17 mouse cellular contexts compared by ENCODE assay signal in the genomic region with DNA sequence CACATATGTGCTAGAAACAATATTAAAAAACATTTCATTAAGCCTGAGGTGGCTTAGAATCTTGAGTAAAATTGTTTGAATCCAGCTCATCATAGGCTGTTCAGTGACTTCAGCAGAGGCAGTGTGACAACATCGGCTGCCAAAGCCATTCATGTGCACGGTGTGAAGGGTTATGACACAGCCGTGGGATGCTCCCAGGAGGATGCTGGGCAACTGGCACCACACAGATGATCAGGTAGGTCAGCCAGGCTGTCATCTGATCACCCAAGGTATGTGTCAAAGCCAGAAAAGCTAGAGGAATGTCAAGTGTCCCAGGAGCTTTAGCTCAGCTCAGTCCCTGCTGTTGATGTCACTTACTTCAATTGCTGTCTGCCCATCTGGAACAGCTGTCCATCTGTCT. TPM values are rescaled to one million over a fixed set of nuclear protein-coding genes. Genes with fewer than 3 reads are reported as not detected.
"Had no signal": no experiment of that assay in that cellular context is flagged by ENCODE, and none has a peak within 500 bp of the region (broad histone marks: within the 10 kb centered on the region; RNA-seq: fewer than 3 reads in every experiment).

No protein-coding gene starts in this region.

- H3K9me3 ChIP-seq: kidney, embryonic 15.5 days; limb, embryonic 13.5 days; neural tube, embryonic 12.5 days; stomach, embryonic 15.5 days had no signal

- DNase-seq: kidney, adult 2 months; kidney, postnatal 14 days; lung, adult 2 months; lung, postnatal 36 days; midbrain, embryonic 14.5 days; right cerebral cortex, postnatal 14 days; thymus, adult 2 months; thymus, postnatal 36 days had no signal

- H3K9ac ChIP-seq: kidney, embryonic 15.5 days; limb, embryonic 13.5 days; liver, embryonic 14.5 days; neural tube, embryonic 12.5 days; stomach, embryonic 15.5 days had no signal

- H3K27me3 ChIP-seq: kidney, embryonic 15.5 days; limb, embryonic 13.5 days; neural tube, embryonic 12.5 days; stomach, embryonic 15.5 days had no signal

- H3K4me1 ChIP-seq: kidney, embryonic 15.5 days; limb, embryonic 13.5 days; neural tube, embryonic 12.5 days; stomach, embryonic 15.5 days had no signal

- H3K36me3 ChIP-seq: kidney, embryonic 15.5 days; limb, embryonic 13.5 days; neural tube, embryonic 12.5 days; stomach, embryonic 15.5 days had no signal

- ATAC-seq: lung, postnatal 0 days had no signal

- H3K4me2 ChIP-seq: kidney, embryonic 15.5 days; limb, embryonic 13.5 days; neural tube, embryonic 12.5 days; stomach, embryonic 15.5 days had no signal

- H3K4me3 ChIP-seq: kidney, embryonic 15.5 days; limb, embryonic 13.5 days; neural tube, embryonic 12.5 days; stomach, embryonic 15.5 days had no signal

- H3K27ac ChIP-seq: kidney, embryonic 15.5 days; limb, embryonic 13.5 days; liver, embryonic 14.5 days; neural tube, embryonic 12.5 days; stomach, embryonic 15.5 days had no signal

RNA-seq across cellular contexts. Expression of a gene that starts 49.5 kb away (rescaled TPM):
- total RNA-seq: liver, adult 2 months; megakaryocyte progenitor cell, adult 5-6 weeks; monocyte, adult 5-6 weeks had no signal
- polyA plus RNA-seq: liver, adult 2 months had no signal
